Mouse (Mus musculus): ENCODE measurements around the gene Gm11168.
"Not testable (repeated sequence)": the region's sequence is repeated elsewhere in the genome, so short reads cannot be mapped to it uniquely, and the experiment has no call there.

The Gm11168 gene

DNA sequence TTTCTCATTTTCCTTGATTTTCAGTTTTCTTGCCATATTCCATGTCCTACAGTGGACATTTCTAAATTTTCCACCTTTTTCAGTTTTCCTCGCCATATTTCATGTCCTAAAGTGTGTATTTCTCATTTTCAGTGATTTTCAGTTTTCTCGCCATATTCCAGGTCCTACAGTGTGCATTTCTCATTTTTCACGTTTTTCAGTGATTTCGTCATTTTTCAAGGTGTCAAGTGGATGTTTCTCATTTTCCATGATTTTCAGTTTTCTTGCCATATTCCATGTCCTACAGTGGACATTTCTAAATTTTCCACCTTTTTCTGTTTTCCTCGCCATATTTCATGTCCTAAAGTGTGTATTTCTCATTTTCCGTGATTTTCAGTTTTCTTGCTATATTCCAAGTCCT lies 22.5 kb downstream of the Gm11168 start:
- in situ Hi-C loops (cut with MboI, MseI) = not testable (repeated sequence)

DNA sequence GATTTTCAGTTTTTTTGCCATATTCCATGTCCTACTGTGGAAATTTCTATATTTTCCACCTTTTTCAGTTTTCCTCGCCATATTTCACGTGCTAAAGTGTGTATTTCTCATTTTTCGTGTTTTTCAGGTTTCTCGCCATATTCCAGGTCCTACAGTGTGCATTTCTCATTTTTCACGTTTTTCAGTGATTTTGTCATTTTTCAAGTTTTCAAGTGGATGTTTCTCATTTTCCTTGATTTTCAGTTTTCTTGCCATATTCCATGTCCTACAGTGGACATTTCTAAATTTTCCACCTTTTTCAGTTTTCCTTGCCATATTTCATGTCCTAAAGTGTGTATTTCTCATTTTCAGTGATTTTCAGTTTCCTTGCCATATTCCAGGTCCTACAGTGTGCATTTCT lies 23.0 kb downstream of the Gm11168 start:
- in situ Hi-C loops (cut with MboI, MseI) = not testable (repeated sequence)

DNA sequence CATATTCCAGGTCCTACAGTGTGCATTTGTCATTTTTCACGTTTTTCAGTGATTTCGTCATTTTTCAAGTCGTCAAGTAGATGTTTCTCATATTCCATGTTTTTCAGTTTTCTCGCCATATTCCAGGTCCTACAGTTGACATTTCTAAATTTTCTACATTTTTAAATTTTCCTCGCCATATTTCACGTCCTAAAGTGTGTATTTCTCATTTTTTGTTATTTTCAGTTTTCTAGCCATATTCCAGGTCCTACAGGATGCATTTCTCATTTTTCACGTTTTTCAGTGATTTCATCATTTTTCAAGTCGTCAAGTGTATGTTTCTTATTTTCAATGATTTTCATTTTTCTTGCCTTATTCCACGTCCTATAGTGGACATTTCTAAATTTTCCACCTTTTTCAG lies 23.6 kb downstream of the Gm11168 start:
- in situ Hi-C loops (cut with MboI, MseI) = not testable (repeated sequence)

DNA sequence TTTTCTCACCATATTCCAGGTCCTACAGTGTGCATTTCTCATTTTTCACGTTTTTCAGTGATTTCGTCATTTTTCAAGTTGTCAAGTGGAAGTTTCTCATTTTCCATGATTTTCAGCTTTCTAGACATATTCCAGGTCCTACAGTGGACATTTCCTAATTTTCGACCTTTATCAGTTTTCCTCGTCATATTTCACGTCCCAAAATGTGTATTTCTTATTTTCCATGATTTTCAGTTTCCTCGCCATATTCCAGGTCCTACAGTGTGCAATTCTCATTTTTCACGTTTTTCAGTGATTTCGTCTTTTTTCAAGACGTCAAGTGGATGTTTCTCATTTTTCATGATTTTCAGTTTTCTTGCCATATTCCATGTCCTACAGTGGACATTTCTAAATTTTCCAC lies 24.1 kb downstream of the Gm11168 start:
- in situ Hi-C loops (cut with MboI, MseI) = not testable (repeated sequence)

DNA sequence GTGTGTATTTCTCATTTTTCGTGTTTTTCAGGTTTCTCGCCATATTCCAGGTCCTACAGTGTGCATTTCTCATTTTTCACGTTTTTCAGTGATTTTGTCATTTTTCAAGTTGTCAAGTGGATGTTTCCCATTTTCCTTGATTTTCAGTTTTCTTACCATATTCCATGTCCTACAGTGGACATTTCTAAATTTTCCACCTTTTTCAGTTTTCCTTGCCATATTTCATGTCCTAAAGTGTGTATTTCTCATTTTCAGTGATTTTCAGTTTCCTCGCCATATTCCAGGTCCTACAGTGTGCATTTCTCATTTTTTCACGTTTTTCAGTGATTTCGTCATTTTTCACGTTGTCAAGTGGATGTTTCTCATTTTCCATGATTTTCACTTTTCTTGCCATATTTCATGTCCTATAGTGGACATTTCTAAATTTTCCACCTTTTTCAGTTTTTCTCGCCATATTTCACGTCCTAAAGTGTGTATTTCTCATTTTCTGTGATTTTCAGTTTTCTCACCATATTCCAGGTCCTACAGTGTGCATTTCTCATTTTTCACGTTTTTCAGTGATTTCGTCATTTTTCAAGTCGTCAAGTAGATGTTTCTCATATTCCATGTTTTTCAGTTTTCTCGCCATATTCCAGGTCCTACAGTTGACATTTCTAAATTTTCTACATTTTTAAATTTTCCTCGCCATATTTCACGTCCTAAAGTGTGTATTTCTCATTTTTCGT lies 26.3 kb downstream of the Gm11168 start:
- in situ Hi-C loops (cut with MboI, MseI) = not testable (repeated sequence)

DNA sequence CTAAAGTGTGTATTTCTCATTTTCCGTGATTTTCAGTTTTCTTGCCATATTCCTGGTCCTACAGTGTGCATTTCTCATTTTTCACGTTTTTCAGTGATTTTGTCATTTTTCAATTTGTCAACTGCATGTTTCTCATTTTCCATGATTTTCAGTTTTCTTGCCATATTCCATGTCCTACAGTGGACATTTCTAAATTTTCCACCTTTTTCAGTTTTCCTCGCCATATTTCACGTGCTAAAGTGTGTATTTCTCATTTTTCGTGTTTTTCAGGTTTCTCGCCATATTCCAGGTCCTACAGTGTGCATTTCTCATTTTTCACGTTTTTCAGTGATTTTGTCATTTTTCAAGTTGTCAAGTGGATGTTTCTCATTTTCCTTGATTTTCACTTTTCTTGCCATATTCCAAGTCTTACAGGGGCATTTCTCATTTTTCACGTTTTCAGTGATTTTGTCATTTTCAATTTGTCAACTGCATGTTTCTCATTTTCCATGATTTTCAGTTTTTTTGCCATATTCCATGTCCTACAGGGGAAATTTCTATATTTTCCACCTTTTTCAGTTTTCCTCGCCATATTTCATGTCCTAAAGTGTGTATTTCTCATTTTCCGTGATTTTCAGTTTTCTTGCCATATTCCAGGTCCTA lies 27.7 kb downstream of the Gm11168 start:
- in situ Hi-C loops (cut with MboI, MseI) = not testable (repeated sequence)

DNA sequence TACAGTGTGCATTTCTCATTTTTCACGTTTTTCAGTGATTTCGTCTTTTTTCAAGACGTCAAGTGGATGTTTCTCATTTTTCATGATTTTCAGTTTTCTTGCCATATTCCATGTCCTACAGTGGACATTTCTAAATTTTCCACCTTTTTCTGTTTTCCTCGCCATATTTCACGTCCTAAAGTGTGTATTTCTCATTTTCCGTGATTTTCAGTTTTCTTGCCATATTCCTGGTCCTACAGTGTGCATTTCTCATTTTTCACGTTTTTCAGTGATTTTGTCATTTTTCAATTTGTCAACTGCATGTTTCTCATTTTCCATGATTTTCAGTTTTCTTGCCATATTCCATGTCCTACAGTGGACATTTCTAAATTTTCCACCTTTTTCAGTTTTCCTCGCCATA lies 31.2 kb downstream of the Gm11168 start, which contains the start of gene Gm17535:
Gene Gm17535 (plus strand): TSS at position 301 of the 400 bp plus-strand sequence.
- in situ Hi-C loops (cut with MboI, MseI) = not testable (repeated sequence)

DNA sequence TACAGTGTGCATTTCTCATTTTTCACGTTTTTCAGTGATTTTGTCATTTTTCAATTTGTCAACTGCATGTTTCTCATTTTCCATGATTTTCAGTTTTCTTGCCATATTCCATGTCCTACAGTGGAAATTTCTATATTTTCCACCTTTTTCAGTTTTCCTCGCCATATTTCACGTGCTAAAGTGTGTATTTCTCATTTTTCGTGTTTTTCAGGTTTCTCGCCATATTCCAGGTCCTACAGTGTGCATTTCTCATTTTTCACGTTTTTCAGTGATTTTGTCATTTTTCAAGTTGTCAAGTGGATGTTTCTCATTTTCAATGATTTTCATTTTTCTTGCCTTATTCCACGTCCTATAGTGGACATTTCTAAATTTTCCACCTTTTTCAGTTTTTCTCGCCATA lies 33.4 kb downstream of the Gm11168 start, which contains the start of gene Gm10715:
Gene Gm10715 (plus strand): TSS at position 301 of the 400 bp plus-strand sequence.
- in situ Hi-C loops (cut with MboI, MseI) = not testable (repeated sequence)

DNA sequence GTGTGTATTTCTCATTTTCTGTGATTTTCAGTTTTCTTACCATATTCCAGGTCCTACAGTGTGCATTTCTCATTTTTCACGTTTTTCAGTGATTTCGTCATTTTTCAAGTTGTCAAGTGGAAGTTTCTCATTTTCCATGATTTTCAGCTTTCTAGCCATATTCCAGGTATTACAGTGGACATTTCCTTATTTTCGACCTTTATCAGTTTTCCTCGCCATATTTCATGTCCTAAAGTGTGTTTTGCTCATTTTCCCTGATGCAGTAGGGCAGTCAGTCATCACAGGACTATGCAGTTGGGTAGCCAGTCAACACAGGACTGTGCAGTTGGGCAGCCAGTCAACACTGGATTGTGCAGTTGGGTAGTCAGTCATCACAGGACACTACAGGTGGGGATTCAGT lies 35.0 kb downstream of the Gm11168 start:
- in situ Hi-C loops (cut with MboI, MseI) = not testable (repeated sequence)
